ENCODE assay signal across 24 mouse cellular contexts in genomic region chr19:58460361-58461022, GRCm38 (mm10). TPM values are rescaled to one million over a fixed set of nuclear protein-coding genes. Genes with fewer than 3 reads are reported as not detected.
DNase-seq lines count a peak whose midpoint lies in the region; ATAC-seq and TF ChIP-seq lines count a peak whose summit lies in the region.
"Had no signal": no experiment of that assay in that cellular context is flagged by ENCODE, and none has a peak within 500 bp of the region (broad histone marks: within the 10 kb centered on the region; RNA-seq: fewer than 3 reads in every experiment).

No protein-coding gene starts in this region.

- TF ChIP-seq CTCF in brain, embryonic 14.5 days (IDR thresholded peaks at IDR 0.05; ENCODE audit: borderline replicate concordance, extremely low read depth, insufficient read depth, insufficient read length): no peak

- H3K9ac ChIP-seq in forebrain, embryonic 12.5 days: 0 out of 2 replicates have a peak overlapping the region, but pooled peaks have one; percentile 21
- no peak overlapping the region for H3K9ac ChIP-seq in forebrain, embryonic 13.5 days
- H3K9ac ChIP-seq in forebrain, embryonic 14.5 days (ENCODE audit: low read length): no peak overlapping the region
- H3K9ac ChIP-seq: embryonic facial prominence, embryonic 15.5 days; liver, embryonic 13.5 days had no signal

- H3K4me2 ChIP-seq in forebrain, embryonic 12.5 days: peak overlapping the region; percentile 16
- no peak overlapping the region for H3K4me2 ChIP-seq in forebrain, embryonic 13.5 days
- H3K4me2 ChIP-seq in forebrain, embryonic 14.5 days (ENCODE audit: low read length): no peak overlapping the region
- H3K4me2 ChIP-seq: embryonic facial prominence, embryonic 15.5 days; heart, embryonic 11.5 days; liver, embryonic 13.5 days had no signal

- H3K27me3 ChIP-seq in forebrain, embryonic 12.5 days: peaks cover 54% of the 10 kb centered on the region
- H3K27me3 ChIP-seq in forebrain, embryonic 13.5 days: peaks cover 23% of the 10 kb centered on the region
- 0 out of 2 replicates have a peak, but pooled peaks cover 3% of the 10 kb centered on the region for H3K27me3 ChIP-seq in forebrain, embryonic 14.5 days (replicated peaks; ENCODE audit: control insufficient read depth, insufficient read depth, low read length)

- TF ChIP-seq POLR2A in brain, embryonic 14.5 days (IDR thresholded peaks at IDR 0.05; ENCODE audit: borderline replicate concordance, extremely low read depth, insufficient read depth, insufficient read length, poor library complexity, severe bottlenecking): no peak

- ATAC-seq in forebrain, embryonic 12.5 days (ENCODE audit: low FRiP score): no peak
- no peak for ATAC-seq in forebrain, embryonic 13.5 days
- no peak for ATAC-seq in forebrain, embryonic 14.5 days
- ATAC-seq: activated CD4-positive, CD25-positive, alpha-beta regulatory T cell, adult 4 months had no signal

- no peaks in the 10 kb centered on the region for H3K36me3 ChIP-seq in forebrain, embryonic 12.5 days (replicated peaks)
- no peaks in the 10 kb centered on the region for H3K36me3 ChIP-seq in forebrain, embryonic 13.5 days (ENCODE audit: poor library complexity, severe bottlenecking)
- H3K36me3 ChIP-seq in forebrain, embryonic 14.5 days (ENCODE audit: control insufficient read depth, insufficient read depth, low read length): no peaks in the 10 kb centered on the region
- H3K36me3 ChIP-seq: embryonic facial prominence, embryonic 15.5 days; limb, embryonic 10.5 days; liver, embryonic 13.5 days had no signal

- 10% methylated on average over 13 of the region's 13 CpGs for WGBS in forebrain, embryonic 12.5 days
- 4% methylated on average over 13 of the region's 13 CpGs for WGBS in forebrain, embryonic 13.5 days
- 4% methylated on average over 13 of the region's 13 CpGs for WGBS in forebrain, embryonic 14.5 days

- H3K9me3 ChIP-seq in forebrain, embryonic 12.5 days: no peaks in the 10 kb centered on the region
- H3K9me3 ChIP-seq in forebrain, embryonic 13.5 days (replicated peaks): no peaks in the 10 kb centered on the region
- H3K9me3 ChIP-seq in forebrain, embryonic 14.5 days (replicated peaks; ENCODE audit: control insufficient read depth, low read length): no peaks in the 10 kb centered on the region
- H3K9me3 ChIP-seq: embryonic facial prominence, embryonic 15.5 days; limb, embryonic 10.5 days; liver, embryonic 13.5 days had no signal

- peak; percentile 64 for DNase-seq in brain, embryonic 14.5 days (ENCODE audit: low read depth)
- DNase-seq in forebrain, embryonic 14.5 days (ENCODE audit: low spot score): peak; percentile 24
- peak; percentile 34 for DNase-seq in mesoderm, embryonic 11.5 days (ENCODE audit: low read depth, low spot score)
- no peak for DNase-seq in urinary bladder, postnatal 4 days (ENCODE audit: low spot score in 2 of 2)
- DNase-seq in natural killer cell, adult 2 months (ENCODE audit: low spot score in 2 of 2): no peak
- DNase-seq in yolk sac, embryonic 10.5 days (ENCODE audit: low spot score): no peak
- DNase-seq: cerebellum, postnatal 14 days; gastrocnemius, postnatal 25 days; heart, postnatal 36 days; kidney, adult 18-20 months; kidney, postnatal 25 days; layer of hippocampus, adult 9-11 months; liver, embryonic 13.5 days; thymus, postnatal 4 days had no signal

- peaks cover 27% of the 10 kb centered on the region for H3K4me1 ChIP-seq in forebrain, embryonic 12.5 days
- peaks cover 35% of the 10 kb centered on the region for H3K4me1 ChIP-seq in forebrain, embryonic 13.5 days
- H3K4me1 ChIP-seq in forebrain, embryonic 14.5 days (ENCODE audit: control insufficient read depth, insufficient read depth, low read length): peaks cover 13% of the 10 kb centered on the region

- H3K4me3 ChIP-seq in forebrain, embryonic 12.5 days (replicated peaks): no peak overlapping the region
- H3K4me3 ChIP-seq in forebrain, embryonic 13.5 days: no peak overlapping the region
- H3K4me3 ChIP-seq in forebrain, embryonic 14.5 days (ENCODE audit: low read depth, low read length): no peak overlapping the region
- H3K4me3 ChIP-seq: embryonic facial prominence, embryonic 15.5 days; limb, embryonic 10.5 days; liver, embryonic 13.5 days; megakaryocyte, embryonic 14.5 days had no signal

- H3K27ac ChIP-seq in forebrain, embryonic 12.5 days: 0 out of 2 replicates have a peak overlapping the region, but pooled peaks have one; percentile 32
- no peak overlapping the region for H3K27ac ChIP-seq in forebrain, embryonic 13.5 days
- no peak overlapping the region for H3K27ac ChIP-seq in forebrain, embryonic 14.5 days (ENCODE audit: low read depth, low read length)
- H3K27ac ChIP-seq: embryonic facial prominence, embryonic 15.5 days; limb, embryonic 10.5 days; liver, embryonic 13.5 days had no signal

RNA-seq across cellular contexts. Expression of gene Gfra1, which starts 4.8 kb away (rescaled TPM):
- polyA plus RNA-seq in forebrain, embryonic 12.5 days (2016; fragmentation: Nextera tagmentation; extraction: Ambion mirVana): 16.7 and 23.9 TPM in 2 replicates
- 15.2 and 15.4 TPM in 2 replicates for polyA plus RNA-seq in forebrain, embryonic 13.5 days (2015; fragmentation: Nextera tagmentation; extraction: Ambion mirVana)
- 19.6 and 44.8 TPM in 2 replicates for polyA plus RNA-seq in brain, embryonic 14.5 days (2012; rRNA removed)
- 11.6 and 13.1 TPM in 2 replicates for polyA plus RNA-seq in forebrain, embryonic 14.5 days (2014; fragmentation: Nextera tagmentation; extraction: Ambion mirVana)

RNA-seq across cellular contexts. Expression of gene Ccdc172, which starts 51.3 kb away (rescaled TPM):
- polyA plus RNA-seq in forebrain, embryonic 12.5 days (2016; fragmentation: Nextera tagmentation; extraction: Ambion mirVana): not detected in 2 replicates
- polyA plus RNA-seq in forebrain, embryonic 13.5 days (2015; fragmentation: Nextera tagmentation; extraction: Ambion mirVana): not detected in 2 replicates
- polyA plus RNA-seq in brain, embryonic 14.5 days (2012; rRNA removed): not detected in 2 replicates
- polyA plus RNA-seq in forebrain, embryonic 14.5 days (2014; fragmentation: Nextera tagmentation; extraction: Ambion mirVana): not detected in 2 replicates
- polyA plus RNA-seq: activated CD4-positive, CD25-positive, alpha-beta regulatory T cell, adult 4 months; embryonic facial prominence, embryonic 15.5 days; heart, embryonic 11.5 days; limb, embryonic 10.5 days; liver, embryonic 13.5 days; lung, embryonic 16.5 days; neural tube, embryonic 14.5 days; stomach, embryonic 16.5 days had no signal

Comparison
In these comparisons a context has a peak if more than half of its experiments do, and no peak if none do; other contexts are left out.
1. DNase-seq: peak in brain, embryonic 14.5 days (single experiment), forebrain, embryonic 14.5 days (single experiment) and mesoderm, embryonic 11.5 days (single experiment); none in urinary bladder, postnatal 4 days (0 of 2), natural killer cell, adult 2 months (0 of 2) and yolk sac, embryonic 10.5 days (single experiment).